Mouse (Mus musculus) heart, postnatal 0 days (tissue): ENCODE measurements at regions not wholly inside any gene's neighbourhood (a gene's known extent, or its start where the extent isn't known, plus 50 kb on each side); places are given as distances from the start of the nearest gene placed in this dataset.

Source experiments
- CTCF ChIP-seq: IDR thresholded peaks from 2 replicates; pipeline ENCODE4 v1.5.1; 2016; ENCODE audit warnings: antibody characterized with exemption, control low read depth, low read depth
- EP300 ChIP-seq: IDR thresholded peaks from 2 replicates; pipeline ENCODE4 v1.6.1; 2016; ENCODE audit warnings: antibody characterized with exemption, low read depth

DNA sequence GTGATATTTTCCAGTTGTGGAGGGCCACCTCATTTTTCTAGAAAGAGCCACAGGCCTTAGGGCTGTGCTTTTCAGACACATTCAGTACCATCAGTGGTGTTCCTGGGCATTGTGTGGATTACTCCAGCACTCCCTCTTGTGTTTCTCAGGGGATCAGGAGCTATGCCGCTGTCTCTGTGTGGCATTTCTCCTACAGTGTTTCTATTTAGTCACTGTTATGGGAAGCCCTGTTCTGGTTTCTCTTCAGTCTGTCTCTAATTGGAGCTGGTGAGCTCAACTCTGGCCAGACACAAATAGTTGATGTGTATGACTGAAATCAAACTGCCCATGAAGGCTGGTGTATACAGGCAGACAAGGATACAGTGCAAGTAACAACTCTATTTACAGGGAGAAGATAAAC, 133.7 kb upstream of the Arhgap42 start:
- TF ChIP-seq CTCF, result peak; percentile 53
- TF ChIP-seq EP300, result no peak
